Mouse (Mus musculus) kidney, embryonic 16.5 days (tissue): ENCODE measurements at regions not wholly inside any gene's neighbourhood (a gene's known extent, or its start where the extent isn't known, plus 50 kb on each side); places are given as distances from the start of the nearest gene placed in this dataset.

Experiments
- ATAC-seq: fragments of 200-750 bp; cut with Nextera tagmentation; 2 replicates; pipeline ENCODE4 v1.8.0; 2017; ENCODE audit warnings: moderate TSS enrichment; ENCODE audit not compliant: low FRiP score, low TSS enrichment
- H3K27ac ChIP-seq: fragments of 300-500 bp; sonication (generic); 2 replicates; pipeline ENCODE4 v1.5.1; 2014; ENCODE audit warnings: low read length
- H3K27me3 ChIP-seq: fragments of 300-500 bp; sonication (generic); 2 replicates; pipeline ENCODE4 v1.6.1; 2014; ENCODE audit warnings: low read length, control low read depth, mixed read lengths; ENCODE audit not compliant: insufficient read depth
- H3K36me3 ChIP-seq: fragments of 300-500 bp; sonication (generic); 2 replicates; pipeline ENCODE4 v1.6.1; 2014; ENCODE audit warnings: low read length, control low read depth, mixed read lengths; ENCODE audit not compliant: insufficient read depth
- H3K4me1 ChIP-seq: fragments of 300-500 bp; sonication (generic); 2 replicates; pipeline ENCODE4 v1.6.1; 2014; ENCODE audit warnings: low read length, control low read depth, mixed read lengths; ENCODE audit not compliant: insufficient read depth
- H3K4me2 ChIP-seq: fragments of 300-500 bp; sonication (generic); replicated peaks from 2 replicates; pipeline ENCODE4 v1.6.1; 2014; ENCODE audit warnings: low read depth, low read length
- H3K4me3 ChIP-seq: fragments of 300-500 bp; sonication (generic); 2 replicates; pipeline ENCODE4 v1.5.1; 2014; ENCODE audit warnings: mild to moderate bottlenecking, low read length
- H3K9ac ChIP-seq: fragments of 300-500 bp; sonication (generic); replicated peaks from 2 replicates; pipeline ENCODE4 v1.6.1; 2014; ENCODE audit warnings: low read length
- H3K9me3 ChIP-seq: fragments of 300-500 bp; sonication (generic); 2 replicates; pipeline ENCODE4 v1.6.1; 2016; ENCODE audit warnings: low read length, control low read depth
- WGBS: fragments of 180-500 bp; shearing (Covaris S2); extraction: QIAGEN DNeasy Blood & Tissue Kit; methylation state at CpG from one replicate; pipeline ENCODE4 v1.1.7; 2014; 5-methylcytosine and 5-hydroxymethylcytosine counted together

DNA sequence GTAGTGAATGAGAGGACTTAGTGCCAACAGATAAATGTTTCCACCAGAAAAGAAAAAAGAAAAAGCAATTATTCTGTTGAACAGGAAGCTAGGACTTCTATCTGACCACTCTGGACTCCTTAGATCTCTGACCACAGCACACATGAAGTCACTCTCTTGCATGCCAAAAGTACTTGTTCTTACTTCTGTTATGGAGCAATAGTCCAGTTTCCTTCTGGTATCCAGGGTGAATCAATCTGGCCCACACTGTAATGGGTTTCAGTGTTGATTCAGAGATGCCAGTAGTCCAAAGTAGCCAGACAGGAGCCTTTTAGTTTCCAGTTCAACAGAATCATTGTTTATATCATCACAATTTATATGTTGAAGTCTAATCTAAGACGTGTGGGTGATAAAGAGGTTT lies 346.7 kb upstream of the Paip1 start:
- H3K4me1 ChIP-seq = no peaks in the 10 kb centered on the region
- H3K27ac ChIP-seq = no peak overlapping the region
- ATAC-seq = no peak
- no peak overlapping the region for H3K9ac ChIP-seq
- no peaks in the 10 kb centered on the region for H3K9me3 ChIP-seq
- no peak overlapping the region for H3K4me3 ChIP-seq
- H3K36me3 ChIP-seq = no peaks in the 10 kb centered on the region
- H3K4me2 ChIP-seq = no peak overlapping the region
- WGBS = 39% methylated on average over 1 of the region's 1 CpGs
- no peaks in the 10 kb centered on the region for H3K27me3 ChIP-seq

DNA sequence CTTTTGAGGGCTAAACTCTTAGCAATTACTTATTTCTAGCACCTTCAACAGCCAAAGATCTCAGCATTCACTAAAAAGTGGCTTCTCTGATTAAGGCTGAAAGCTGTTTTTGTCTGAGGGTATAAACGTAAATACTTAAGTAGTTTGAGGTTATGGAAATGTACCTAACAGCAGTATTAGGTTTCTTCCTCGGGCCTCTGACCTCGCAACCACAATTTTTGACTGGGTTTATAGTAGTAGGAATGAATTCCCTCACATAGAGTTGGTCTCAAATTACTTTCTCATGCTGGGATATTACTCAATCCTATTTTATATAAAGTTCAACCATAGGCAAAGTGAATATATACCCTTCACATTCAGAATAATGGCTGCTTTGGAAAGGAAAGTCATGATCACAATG lies 310.5 kb upstream of the Paip1 start:
- H3K36me3 ChIP-seq = no peaks in the 10 kb centered on the region
- no peaks in the 10 kb centered on the region for H3K4me1 ChIP-seq
- 59% methylated on average over 3 of the region's 3 CpGs for WGBS
- no peaks in the 10 kb centered on the region for H3K9me3 ChIP-seq
- no peak overlapping the region for H3K9ac ChIP-seq
- H3K27ac ChIP-seq = no peak overlapping the region
- no peak overlapping the region for H3K4me3 ChIP-seq
- no peak for ATAC-seq
- no peaks in the 10 kb centered on the region for H3K27me3 ChIP-seq
- no peak overlapping the region for H3K4me2 ChIP-seq

DNA sequence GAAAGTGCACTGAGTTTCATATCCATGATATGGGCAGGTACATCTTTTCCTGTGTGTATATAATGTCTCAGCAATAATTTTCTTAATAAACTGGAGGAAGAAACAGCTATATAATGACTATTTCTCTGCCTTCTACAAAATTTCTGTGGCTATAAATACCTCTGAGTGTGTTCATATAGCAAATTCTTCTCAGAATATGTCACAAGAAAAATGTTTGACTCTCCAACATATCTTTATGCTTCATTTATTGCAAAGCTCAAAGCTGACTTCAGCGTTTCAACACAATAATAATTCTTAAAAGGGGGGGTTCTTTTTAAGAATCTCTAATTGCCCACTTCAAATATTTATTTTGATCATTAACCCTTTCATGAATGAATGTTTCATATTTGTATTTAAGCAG lies 310.0 kb upstream of the Paip1 start:
- Histone ChIP-seq H3K9me3 (no peaks in the 10 kb centered on the region), H3K9ac (no peak overlapping the region), H3K4me2 (no peak overlapping the region), H3K36me3 (no peaks in the 10 kb centered on the region), H3K27me3 (no peaks in the 10 kb centered on the region), H3K27ac (no peak overlapping the region), H3K4me3 (no peak overlapping the region), H3K4me1 (no peaks in the 10 kb centered on the region)
- no peak for ATAC-seq
- WGBS = 70% methylated on average over 1 of the region's 1 CpGs

DNA sequence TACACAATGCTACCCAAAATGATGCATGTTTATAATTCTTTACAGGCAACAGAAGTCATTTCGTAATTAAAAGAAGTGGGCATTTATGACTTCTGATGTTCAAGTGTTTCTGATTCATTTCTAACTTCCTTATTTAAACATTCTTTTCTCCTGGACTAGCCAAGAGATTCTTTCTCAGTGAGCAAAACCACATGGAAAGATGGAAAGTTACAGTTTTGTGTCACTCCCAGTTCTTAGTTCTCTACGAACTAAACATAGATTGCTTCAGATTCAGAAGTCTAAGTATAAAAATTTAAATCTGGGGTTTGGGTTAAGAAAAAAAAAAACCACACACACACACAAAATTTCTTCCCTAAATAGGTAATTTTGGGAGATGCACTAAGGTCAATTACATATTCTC lies 288.0 kb upstream of the Paip1 start:
- Histone ChIP-seq H3K27ac (no peak overlapping the region), H3K4me1 (no peaks in the 10 kb centered on the region), H3K9ac (no peak overlapping the region), H3K36me3 (no peaks in the 10 kb centered on the region), H3K4me2 (no peak overlapping the region), H3K4me3 (no peak overlapping the region), H3K27me3 (no peaks in the 10 kb centered on the region), H3K9me3 (no peaks in the 10 kb centered on the region)
- WGBS = 94% methylated on average over 2 of the region's 2 CpGs
- ATAC-seq = no peak

DNA sequence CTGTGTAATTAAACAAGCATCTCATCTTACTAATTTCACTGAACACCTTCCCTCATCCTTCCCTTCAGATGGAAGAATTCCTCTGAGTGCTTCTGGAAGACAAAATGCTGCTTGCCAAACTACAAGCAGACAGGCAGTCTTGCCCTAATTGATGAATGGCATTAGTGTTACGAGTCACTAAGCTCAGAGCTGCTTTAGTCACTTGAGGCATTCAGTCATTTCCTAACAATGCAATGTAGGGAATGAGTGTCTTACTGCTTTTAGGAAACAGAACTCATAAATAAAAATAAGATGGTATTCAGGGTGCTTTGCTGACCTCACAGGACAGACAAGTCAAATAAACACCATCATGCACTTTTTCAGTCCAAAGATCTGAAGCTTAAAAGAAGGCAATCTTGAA lies 285.1 kb upstream of the Paip1 start:
- H3K4me1 ChIP-seq = no peaks in the 10 kb centered on the region
- H3K9ac ChIP-seq = no peak overlapping the region
- no peaks in the 10 kb centered on the region for H3K9me3 ChIP-seq
- H3K36me3 ChIP-seq = no peaks in the 10 kb centered on the region
- no peaks in the 10 kb centered on the region for H3K27me3 ChIP-seq
- 0% methylated on average over 1 of the region's 1 CpGs for WGBS
- ATAC-seq = no peak
- no peak overlapping the region for H3K4me3 ChIP-seq
- H3K27ac ChIP-seq = no peak overlapping the region
- no peak overlapping the region for H3K4me2 ChIP-seq

DNA sequence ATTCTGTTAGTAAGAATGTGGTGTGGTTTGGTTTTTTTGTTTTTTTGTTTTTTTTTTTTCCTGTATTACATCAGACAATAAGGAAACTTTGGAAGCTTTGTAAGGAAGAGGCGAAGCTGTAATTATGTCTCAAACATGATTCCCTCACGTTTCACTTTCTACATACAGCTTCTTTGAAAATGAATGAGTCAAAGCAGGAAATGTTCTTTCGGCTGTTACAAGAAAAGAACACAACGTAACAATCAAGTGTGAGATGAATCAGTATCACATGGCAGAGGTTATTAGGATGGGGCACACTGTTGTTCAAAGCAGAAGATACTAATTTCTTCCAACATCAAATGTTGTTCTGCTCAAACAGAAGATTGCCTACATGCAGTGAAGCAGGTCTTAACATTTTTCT lies 282.7 kb upstream of the Paip1 start:
- ATAC-seq = no peak
- Histone ChIP-seq H3K9me3 (no peaks in the 10 kb centered on the region), H3K4me2 (no peak overlapping the region), H3K9ac (no peak overlapping the region), H3K4me1 (no peaks in the 10 kb centered on the region), H3K4me3 (no peak overlapping the region), H3K27me3 (no peaks in the 10 kb centered on the region), H3K27ac (no peak overlapping the region), H3K36me3 (no peaks in the 10 kb centered on the region)
- WGBS = 70% methylated on average over 4 of the region's 4 CpGs

DNA sequence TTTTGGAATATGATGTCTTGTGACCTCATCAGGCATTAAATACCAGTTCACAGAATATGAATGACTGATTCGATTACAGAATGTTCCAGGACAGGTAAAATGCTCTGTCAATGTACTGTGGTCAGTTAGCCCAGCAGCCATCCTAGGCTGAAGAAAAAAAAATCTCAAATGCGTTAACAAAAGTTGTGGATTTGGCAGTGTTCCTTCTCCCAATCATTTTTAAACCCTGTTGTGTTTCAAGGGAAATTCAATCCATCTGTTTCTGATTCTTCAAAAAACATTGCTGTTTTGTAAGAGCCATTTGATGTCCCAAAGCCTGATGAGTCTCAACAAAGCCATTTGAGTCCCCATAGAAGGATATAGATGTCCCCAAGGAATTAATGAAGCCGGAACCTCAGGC lies 280.7 kb upstream of the Paip1 start:
- Histone ChIP-seq H3K9ac (no peak overlapping the region), H3K9me3 (no peaks in the 10 kb centered on the region), H3K36me3 (no peaks in the 10 kb centered on the region), H3K4me1 (no peaks in the 10 kb centered on the region), H3K4me2 (no peak overlapping the region), H3K4me3 (no peak overlapping the region), H3K27me3 (no peaks in the 10 kb centered on the region), H3K27ac (no peak overlapping the region)
- WGBS = 76% methylated on average over 3 of the region's 3 CpGs
- ATAC-seq = no peak

DNA sequence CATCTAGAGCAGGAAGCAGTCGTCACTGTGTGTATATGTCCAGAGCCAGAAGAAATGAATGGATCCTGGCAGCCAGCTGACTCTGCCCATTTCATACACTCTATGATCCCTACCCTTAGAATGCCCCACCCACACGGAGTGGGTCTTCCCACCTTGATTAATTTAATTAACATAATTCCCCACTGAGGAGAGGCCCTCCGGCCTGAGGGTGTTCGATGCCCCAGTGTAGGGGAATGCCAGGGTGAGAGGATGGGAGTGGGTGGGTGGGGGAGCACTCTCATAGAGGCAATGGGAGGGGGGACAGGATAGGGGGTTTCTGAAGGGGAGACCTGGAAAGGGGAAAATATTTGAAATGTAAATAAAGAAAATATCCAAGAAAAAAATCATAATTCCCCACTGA lies 279.3 kb upstream of the Paip1 start:
- 91% methylated on average over 4 of the region's 4 CpGs for WGBS
- Histone ChIP-seq H3K27ac (no peak overlapping the region), H3K9me3 (no peaks in the 10 kb centered on the region), H3K27me3 (no peaks in the 10 kb centered on the region), H3K36me3 (no peaks in the 10 kb centered on the region), H3K4me2 (no peak overlapping the region), H3K4me3 (no peak overlapping the region), H3K4me1 (no peaks in the 10 kb centered on the region), H3K9ac (no peak overlapping the region)
- ATAC-seq = no peak

DNA sequence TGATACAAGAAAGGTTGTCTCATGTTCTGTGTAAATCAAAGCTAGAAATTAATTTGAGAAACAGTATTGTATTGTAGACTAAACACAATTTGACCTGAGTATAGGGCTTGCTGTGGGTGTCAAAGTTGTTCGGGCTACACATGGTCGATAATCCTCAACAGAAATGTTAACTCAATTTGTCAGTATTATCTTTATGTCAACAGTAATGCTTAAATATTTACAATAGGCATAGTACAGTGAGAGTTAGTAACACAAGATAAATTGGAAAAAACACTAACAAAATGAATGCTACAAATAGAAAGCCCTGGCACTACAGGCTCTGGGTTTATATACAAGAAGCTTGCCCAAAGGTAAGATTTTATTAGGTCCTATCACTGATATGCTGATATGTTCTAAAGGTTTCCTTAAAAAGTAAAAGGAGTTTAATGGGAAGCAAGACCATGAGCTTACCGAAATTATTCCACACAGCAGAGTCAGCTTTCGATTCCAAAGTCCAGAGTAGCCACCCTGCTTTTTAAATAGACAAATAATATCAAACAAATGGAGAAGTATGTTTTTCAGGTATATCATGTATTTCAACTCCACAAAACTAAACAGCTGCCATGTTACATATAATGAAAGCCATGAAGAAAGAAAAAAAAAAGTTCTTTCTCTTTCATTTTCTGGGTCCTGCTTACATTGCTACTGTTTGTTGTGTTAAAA lies 277.4 kb upstream of the Paip1 start:
- Histone ChIP-seq H3K4me2 (no peak overlapping the region), H3K9me3 (no peaks in the 10 kb centered on the region), H3K27ac (no peak overlapping the region), H3K9ac (no peak overlapping the region), H3K4me1 (no peaks in the 10 kb centered on the region), H3K27me3 (no peaks in the 10 kb centered on the region), H3K36me3 (no peaks in the 10 kb centered on the region), H3K4me3 (no peak overlapping the region)
- ATAC-seq = no peak
- WGBS = 78% methylated on average over 4 of the region's 4 CpGs

DNA sequence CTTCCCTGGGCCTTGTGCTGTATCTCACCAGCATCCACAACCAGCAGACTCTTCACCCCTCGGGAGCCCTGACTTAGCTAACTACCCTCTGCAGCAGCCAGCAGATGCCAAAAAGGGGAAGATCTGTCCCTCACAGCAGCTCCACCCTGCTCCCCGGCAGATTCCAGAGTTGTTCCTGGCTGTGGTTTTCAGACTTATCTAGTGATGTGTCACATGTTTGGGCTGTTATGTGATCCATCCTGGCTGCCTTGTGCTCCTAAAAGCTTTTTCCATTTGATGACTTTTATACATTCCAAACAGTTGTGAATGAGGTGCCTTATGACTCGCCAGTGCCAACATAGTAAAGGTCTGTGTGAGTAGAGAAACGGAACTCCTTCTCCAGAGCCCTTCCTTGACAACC lies 250.6 kb upstream of the Paip1 start:
- H3K27ac ChIP-seq = no peak overlapping the region
- H3K9me3 ChIP-seq = no peaks in the 10 kb centered on the region
- H3K4me1 ChIP-seq = no peaks in the 10 kb centered on the region
- no peaks in the 10 kb centered on the region for H3K36me3 ChIP-seq
- no peaks in the 10 kb centered on the region for H3K27me3 ChIP-seq
- H3K9ac ChIP-seq = no peak overlapping the region
- H3K4me2 ChIP-seq = no peak overlapping the region
- no peak overlapping the region for H3K4me3 ChIP-seq
- no peak for ATAC-seq
- 63% methylated on average over 4 of the region's 4 CpGs for WGBS
